Mouse (Mus musculus) frontal cortex, adult 2 months (tissue): Measurements from ENCODE around the gene Ifi27. TPM values are rescaled to one million over a fixed set of nuclear protein-coding genes. Genes with fewer than 3 reads are reported as not detected.
"Not testable (repeated sequence)": the region's sequence is repeated elsewhere in the genome, so short reads cannot be mapped to it uniquely, and the experiment has no call there.

Source experiments
- DNase-seq, 2 experiments: peaks; one replicate each; pipeline ENCODE4 v3.0.0; 2022; ENCODE audit warnings: low spot score in 1 of 2; ENCODE audit errors: extremely low spot score in 1 of 2
- polyA plus RNA-seq: library from polyadenylated mRNA; depleted of rRNA; stranded (reverse); fragments of >200 nt; gene quantifications from 2 replicates; pipeline ENCODE4 v1.2.3, GENCODE M21; 2012; rRNA removed

Gene Ifi27
- polyA plus RNA-seq, 1 experiment, result 120 TPM

GRCm38 (mm10) chr12:103445060-103445459, 11.0 kb downstream of the Ifi27 start:
- no peak for DNase-seq

GRCm38 (mm10) chr12:103453361-103453760, 19.4 kb downstream of the Ifi27 start:
- no peak for DNase-seq

- DNase-seq, result not testable (repeated sequence)
Measured at GRCm38 (mm10) chr12:103456727-103457126, 22.7 kb downstream of the Ifi27 start.

GRCm38 (mm10) chr12:103457140-103457539, 23.1 kb downstream of the Ifi27 start, which contains the start of gene Ifi27l2b:
Gene Ifi27l2b, minus strand, starts transcription at chr12:103457223.
- no peak for DNase-seq

- DNase-seq, result no peak
Measured at GRCm38 (mm10) chr12:103474481-103474880, 40.5 kb downstream of the Ifi27 start.

- no peak for DNase-seq
Measured at GRCm38 (mm10) chr12:103476779-103477389, 42.9 kb downstream of the Ifi27 start.

DNA sequence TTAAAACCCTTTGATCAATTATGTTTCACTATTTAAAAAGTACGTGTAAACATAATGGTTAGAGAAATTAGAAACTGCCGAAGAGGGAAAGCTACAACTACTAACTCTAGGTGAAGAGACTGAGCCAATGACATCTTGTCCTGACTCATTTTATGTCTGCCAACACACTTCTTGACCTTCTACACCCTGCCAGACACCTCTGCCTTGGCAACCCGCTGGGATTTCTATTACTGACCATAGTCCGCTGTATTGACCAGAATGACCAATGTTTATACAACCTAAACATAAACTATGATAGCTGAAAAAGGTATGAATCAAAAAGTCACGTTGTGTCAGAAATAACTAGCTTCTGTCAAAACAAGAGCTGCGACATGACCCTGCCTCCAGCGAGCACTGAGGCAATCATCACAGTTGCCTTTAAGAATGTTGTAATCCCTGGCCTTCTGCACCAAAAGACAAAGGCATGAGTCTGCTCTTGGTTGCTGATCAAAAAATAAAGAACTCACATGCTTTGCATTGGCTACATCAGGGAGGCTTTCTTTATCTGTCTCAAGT, 43.5 kb downstream of the Ifi27 start:
- no peak for DNase-seq

- DNase-seq, result no peak
Measured at GRCm38 (mm10) chr12:103481671-103482070, 47.7 kb downstream of the Ifi27 start.

DNA sequence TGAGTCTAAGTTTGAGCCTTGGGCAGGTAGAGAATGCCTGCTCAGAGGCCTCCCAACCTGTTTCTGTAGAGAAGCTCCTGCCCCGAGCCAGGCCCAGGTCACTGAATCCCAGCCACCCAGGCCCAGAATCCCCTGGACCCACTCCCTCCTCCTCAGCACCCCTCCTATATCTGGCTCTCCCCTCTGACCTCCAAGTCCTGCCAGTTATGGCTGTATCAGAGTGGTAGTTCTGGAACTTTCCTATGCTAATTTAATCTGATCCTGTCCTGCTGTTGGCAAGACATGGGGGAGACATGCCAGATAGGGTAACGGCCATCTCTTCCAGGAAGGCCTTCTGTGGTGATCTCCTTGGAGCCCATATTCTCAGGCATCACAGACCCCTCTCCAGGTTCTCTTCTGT, 48.8 kb downstream of the Ifi27 start:
- no peak for DNase-seq

DNA sequence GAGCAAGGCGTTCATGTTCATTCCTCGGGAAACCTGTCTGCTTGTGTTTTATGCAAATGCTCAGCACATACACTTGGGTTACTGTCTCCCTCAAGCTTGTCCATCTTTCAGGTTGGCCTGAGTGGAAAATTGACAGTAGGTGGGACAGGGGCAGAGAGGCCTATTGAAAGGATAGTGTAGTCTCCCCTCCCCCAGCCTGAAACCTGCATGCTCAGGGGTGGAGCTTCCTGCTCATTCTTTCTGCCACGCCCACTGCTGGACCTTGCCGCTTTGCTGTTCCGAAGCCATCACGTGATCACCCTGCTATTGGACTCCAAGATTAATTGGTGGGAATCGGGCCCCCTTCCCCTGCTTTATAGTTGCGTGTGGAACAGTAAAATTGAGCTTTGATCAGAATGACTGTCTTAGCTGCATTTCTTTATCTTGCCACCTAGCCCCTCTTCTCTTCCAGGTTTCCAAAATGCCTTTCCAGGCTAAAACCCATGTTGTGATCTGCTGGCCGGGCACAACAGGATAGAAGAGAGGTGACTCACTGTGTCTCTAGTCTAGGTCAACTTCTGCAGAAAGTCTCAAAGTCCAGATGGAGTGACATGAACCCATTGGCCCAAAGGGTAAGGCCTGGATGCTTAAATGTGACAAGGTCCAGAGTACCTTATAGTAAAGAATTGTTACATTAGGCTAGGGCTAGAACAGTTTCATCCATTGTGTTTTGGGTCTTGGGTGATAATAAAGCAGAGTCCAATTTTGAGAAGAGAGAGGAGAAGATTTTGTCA, 50.4 kb downstream of the Ifi27 start:
- DNase-seq, result not testable (repeated sequence)

DNA sequence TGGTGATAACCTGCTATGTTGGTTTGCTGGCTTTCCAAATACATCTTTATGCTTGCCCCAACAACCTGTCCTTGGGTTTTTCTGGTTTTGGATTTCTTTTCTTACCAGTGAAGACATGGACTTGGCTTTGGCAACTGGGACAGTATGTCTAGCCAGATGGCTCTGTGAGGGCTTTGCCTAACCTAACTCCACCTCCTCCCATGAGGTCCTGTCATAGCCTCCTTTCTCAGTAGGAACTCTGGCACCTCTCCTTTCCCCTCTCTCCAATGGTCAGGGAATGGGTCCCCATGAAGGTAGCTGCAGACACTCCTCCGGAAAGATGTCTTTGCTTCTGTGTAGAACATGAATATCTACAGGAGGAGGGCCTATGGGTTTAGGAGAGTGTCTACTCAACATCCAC, 52.7 kb downstream of the Ifi27 start:
- no peak for DNase-seq

GRCm38 (mm10) chr12:103487276-103487675, 53.3 kb downstream of the Ifi27 start:
- no peak for DNase-seq

GRCm38 (mm10) chr12:103487750-103488149, 53.7 kb downstream of the Ifi27 start:
- no peak for DNase-seq

Other genes with a start within 250 kb of the Ifi27 start
- gene Prima1, start 192.1 kb upstream of the Ifi27 start, polyA plus RNA-seq, result 7.2 and 7.8 TPM in 2 replicates
- 4.6 and 7.1 TPM in 2 replicates for gene Fam181a, start 123.2 kb upstream of the Ifi27 start, polyA plus RNA-seq
- 7.6 TPM in 2 replicates for gene Asb2, start 78.2 kb upstream of the Ifi27 start, polyA plus RNA-seq
- gene Otub2, start 45.5 kb upstream of the Ifi27 start, polyA plus RNA-seq, result 23.6 and 24.4 TPM in 2 replicates
- 1.00 and 1.6 TPM in 2 replicates for gene 9330161L09Rik, start 26.4 kb upstream of the Ifi27 start, polyA plus RNA-seq
- 136 and 141 TPM in 2 replicates for gene Ddx24, start 8.4 kb upstream of the Ifi27 start, polyA plus RNA-seq
- gene Ifi27l2a, start 9.5 kb downstream of the Ifi27 start, polyA plus RNA-seq, result 14.3 and 15.4 TPM in 2 replicates
- not detected in 2 replicates for gene Ifi27l2b, start 23.0 kb downstream of the Ifi27 start, polyA plus RNA-seq
- gene Ppp4r4, start 98.1 kb downstream of the Ifi27 start, polyA plus RNA-seq, result 20.8 and 23.5 TPM in 2 replicates
- 0.02 TPM in 1 of 2 replicates, not detected in the other for gene Serpina10, start 197.2 kb downstream of the Ifi27 start, polyA plus RNA-seq
- gene Serpina6, start 223.0 kb downstream of the Ifi27 start, polyA plus RNA-seq, result not detected in 2 replicates
- gene Serpina16, start 241.9 kb downstream of the Ifi27 start, polyA plus RNA-seq, result not detected in 2 replicates